Mouse (Mus musculus) megakaryocyte, embryonic 14.5 days (primary cell): ENCODE results near the gene Ano6. TPM values are rescaled to one million over a fixed set of nuclear protein-coding genes. Genes with fewer than 3 reads are reported as not detected.

Experiments
- H3K27me3 ChIP-seq: replicated peaks from 2 replicates; pipeline ENCODE3; 2012; ENCODE audit warnings: inconsistent platforms
- H3K36me3 ChIP-seq: replicated peaks from 2 replicates; pipeline ENCODE3; 2012; ENCODE audit warnings: low read length, inconsistent platforms, mixed read lengths
- H3K4me1 ChIP-seq: 2 replicates; pipeline ENCODE4 v1.6.1; 2012; ENCODE audit warnings: inconsistent platforms
- H3K4me3 ChIP-seq: replicated peaks from 2 replicates; pipeline ENCODE3; 2012; ENCODE audit warnings: moderate library complexity, mild to moderate bottlenecking, inconsistent platforms
- H3K9me3 ChIP-seq: 2 replicates; pipeline ENCODE4 v1.6.1; 2012; ENCODE audit warnings: inconsistent platforms
- FLI1 ChIP-seq: IDR thresholded peaks from 2 replicates; pipeline ENCODE4 v1.6.1; 2012; ENCODE audit warnings: low read length, inconsistent platforms, mixed read lengths
- GATA1 ChIP-seq: IDR thresholded peaks from 3 replicates; pipeline ENCODE4 v1.6.1; 2012; ENCODE audit warnings: mixed read lengths, low read length, inconsistent platforms, borderline replicate concordance
- polyA plus RNA-seq: library from polyadenylated mRNA; stranded (reverse); fragments of >175 nt; gene quantifications from 2 replicates; pipeline ENCODE4 v1.2.3, GENCODE M21; 2012; ENCODE audit warnings: low replicate concordance; ENCODE audit not compliant: insufficient read depth

Gene Ano6
- polyA plus RNA-seq, 1 experiment = 10.3 TPM

DNA sequence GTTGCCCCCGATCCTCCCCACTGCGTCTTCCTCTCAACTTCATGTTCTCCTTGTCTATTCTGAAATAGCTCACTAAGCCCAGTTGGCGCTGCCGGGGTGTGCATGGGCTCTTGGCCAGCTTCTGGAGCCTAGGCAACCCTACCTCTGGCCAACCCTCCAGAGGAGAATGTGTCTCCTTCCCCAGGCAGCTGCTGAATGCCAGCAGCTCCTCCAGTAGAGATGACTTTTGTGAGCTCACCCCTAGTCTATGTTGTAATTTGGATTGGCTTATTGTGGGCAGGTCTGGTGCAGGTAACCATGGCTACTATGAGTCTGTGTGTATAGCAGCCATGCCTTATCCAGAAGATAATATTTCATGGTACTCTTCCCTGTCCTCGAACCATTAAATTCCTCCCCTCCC is 141.7 kb downstream of the Ano6 start:
- no peaks in the 10 kb centered on the region for H3K9me3 ChIP-seq
- H3K4me1 ChIP-seq = peaks cover 29% of the 10 kb centered on the region
- TF ChIP-seq GATA1 (no peak), FLI1 (no peak)
- peaks cover 99% of the 10 kb centered on the region for H3K36me3 ChIP-seq
- H3K27me3 ChIP-seq = no peaks in the 10 kb centered on the region
- no peak overlapping the region for H3K4me3 ChIP-seq

DNA sequence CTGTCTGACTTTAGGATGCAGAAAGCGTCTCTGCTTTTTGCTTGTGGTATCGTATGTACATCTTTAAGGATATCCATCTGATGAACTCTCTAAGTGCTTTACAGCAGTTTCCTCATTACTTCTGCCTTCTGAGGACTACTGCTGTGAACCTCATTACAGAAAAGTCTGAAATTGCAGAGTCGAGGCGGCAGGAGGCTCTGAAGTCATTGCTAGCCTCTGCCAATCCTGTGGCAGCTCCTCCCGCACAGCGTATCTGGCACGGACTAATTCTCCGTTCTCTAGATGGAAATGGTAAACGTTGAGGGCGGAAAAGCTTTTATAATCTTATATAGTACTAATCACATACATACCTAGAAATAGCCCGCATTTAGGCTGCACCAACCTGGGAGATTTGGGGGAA is 144.5 kb downstream of the Ano6 start:
- Histone ChIP-seq H3K4me1 (peaks cover 29% of the 10 kb centered on the region), H3K9me3 (peaks cover 13% of the 10 kb centered on the region), H3K27me3 (no peaks in the 10 kb centered on the region), H3K4me3 (no peak overlapping the region), H3K36me3 (peaks cover 99% of the 10 kb centered on the region)
- TF ChIP-seq GATA1 = no peak
- no peak for TF ChIP-seq FLI1

DNA sequence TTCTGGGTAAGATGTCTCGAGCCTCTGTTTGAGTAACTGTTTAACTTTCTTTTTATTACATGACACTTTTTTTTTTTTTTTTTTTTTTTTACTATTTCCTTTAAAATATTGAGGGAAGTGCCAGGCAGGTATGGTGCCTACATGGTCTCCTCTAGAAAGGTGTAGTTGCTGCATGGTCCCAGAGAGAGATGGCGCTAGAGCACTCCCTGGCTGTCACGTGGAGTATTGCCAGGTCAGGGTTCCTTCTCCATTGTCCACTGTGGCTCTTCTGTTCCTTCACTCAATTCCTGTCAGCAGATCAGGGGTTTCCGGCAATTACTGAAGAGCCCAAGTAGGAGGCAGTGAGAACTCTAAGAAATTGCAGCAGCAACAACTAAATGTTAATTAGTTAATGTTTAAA is 152.8 kb downstream of the Ano6 start:
- no peak overlapping the region for H3K4me3 ChIP-seq
- TF ChIP-seq FLI1 (no peak), GATA1 (no peak)
- H3K4me1 ChIP-seq = peaks cover 20% of the 10 kb centered on the region
- peaks cover 96% of the 10 kb centered on the region for H3K36me3 ChIP-seq
- H3K9me3 ChIP-seq = peaks cover 8% of the 10 kb centered on the region
- no peaks in the 10 kb centered on the region for H3K27me3 ChIP-seq

DNA sequence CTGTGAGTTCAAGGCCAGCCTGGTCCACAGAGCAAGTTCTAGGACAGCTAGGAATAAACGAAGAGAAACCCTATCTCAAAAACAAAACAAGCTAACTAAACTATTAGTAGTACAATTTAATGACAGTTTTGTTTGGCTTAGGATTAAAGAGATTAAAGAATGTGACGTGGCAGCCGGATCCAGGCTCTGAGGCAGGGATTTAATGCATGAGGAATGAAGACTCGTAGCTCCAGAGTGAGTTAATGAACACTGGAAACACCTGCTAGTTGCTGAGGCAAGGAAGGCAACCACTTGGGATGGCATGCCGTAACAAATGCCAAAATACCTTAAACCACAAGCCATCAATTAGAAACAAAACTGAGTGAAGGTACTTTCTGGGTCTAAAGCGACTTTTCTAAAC is 153.7 kb downstream of the Ano6 start:
- H3K27me3 ChIP-seq = no peaks in the 10 kb centered on the region
- H3K9me3 ChIP-seq = peaks cover under 1% of the 10 kb centered on the region; the same call in 1 of the 2 replicates
- peaks cover 20% of the 10 kb centered on the region for H3K4me1 ChIP-seq
- H3K36me3 ChIP-seq = peaks cover 96% of the 10 kb centered on the region
- TF ChIP-seq GATA1 = no peak
- TF ChIP-seq FLI1 = no peak
- no peak overlapping the region for H3K4me3 ChIP-seq

DNA sequence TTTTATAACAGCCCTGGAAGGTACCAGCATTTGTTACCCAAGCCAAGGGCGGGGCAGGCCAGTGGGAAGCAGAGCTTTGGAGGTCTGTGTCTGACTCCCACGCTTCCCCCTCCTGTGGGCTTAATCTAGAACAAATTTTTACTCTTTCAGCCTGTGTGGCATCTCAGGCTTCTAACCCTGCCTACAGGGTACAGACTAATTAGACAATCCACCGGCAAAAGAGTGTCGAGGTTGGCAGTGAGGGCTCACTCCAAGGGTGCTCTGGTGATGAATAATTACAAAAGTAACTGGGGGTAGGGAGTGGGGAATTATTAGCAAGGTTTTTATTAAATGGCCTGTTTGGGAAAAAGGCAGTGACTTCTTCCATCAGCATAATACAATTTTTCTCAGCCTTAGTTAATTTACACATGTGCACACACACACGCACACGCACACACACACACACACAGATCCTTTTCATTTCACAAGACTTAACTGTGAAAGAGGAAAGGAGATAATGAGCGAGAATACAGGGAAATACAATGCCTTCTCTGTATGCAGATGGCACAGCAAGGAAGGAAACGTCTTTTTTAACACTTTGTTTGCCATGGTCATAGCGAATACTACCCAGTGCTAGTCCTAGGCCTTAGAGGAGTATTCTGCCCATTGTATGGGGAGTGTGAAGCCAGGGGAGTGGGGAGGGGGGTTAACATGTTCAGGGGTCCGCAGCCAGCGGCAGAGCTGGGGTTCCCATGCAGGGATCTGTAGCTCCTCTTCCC is 155.5 kb downstream of the Ano6 start:
- TF ChIP-seq FLI1 (no peak), GATA1 (no peak)
- peaks cover 95% of the 10 kb centered on the region for H3K36me3 ChIP-seq
- H3K4me1 ChIP-seq = peaks cover 11% of the 10 kb centered on the region
- no peak overlapping the region for H3K4me3 ChIP-seq
- no peaks in the 10 kb centered on the region for H3K9me3 ChIP-seq
- H3K27me3 ChIP-seq = no peaks in the 10 kb centered on the region

DNA sequence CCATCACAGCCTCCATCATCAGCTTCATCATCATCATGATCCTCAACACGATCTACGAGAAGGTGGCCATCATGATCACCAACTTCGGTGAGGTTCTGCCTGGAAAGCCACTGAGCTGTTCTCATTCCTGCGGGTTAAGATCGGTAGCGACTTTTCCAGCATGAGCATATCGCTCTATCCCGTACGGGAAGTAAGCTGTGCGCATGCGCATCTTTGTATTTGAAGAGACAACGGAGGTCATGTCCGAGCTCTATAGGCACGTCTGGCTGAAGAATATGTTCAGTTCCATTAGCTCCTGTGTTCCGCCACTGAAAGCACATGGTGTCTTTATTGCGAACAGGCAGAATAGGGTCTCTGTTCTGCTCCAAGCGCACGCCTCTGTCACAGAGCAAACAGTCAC is 157.8 kb downstream of the Ano6 start:
- H3K4me3 ChIP-seq = no peak overlapping the region
- H3K4me1 ChIP-seq = peaks cover 14% of the 10 kb centered on the region
- H3K9me3 ChIP-seq = no peaks in the 10 kb centered on the region
- no peak for TF ChIP-seq GATA1
- TF ChIP-seq FLI1 = no peak
- no peaks in the 10 kb centered on the region for H3K27me3 ChIP-seq
- H3K36me3 ChIP-seq = peaks cover 95% of the 10 kb centered on the region

DNA sequence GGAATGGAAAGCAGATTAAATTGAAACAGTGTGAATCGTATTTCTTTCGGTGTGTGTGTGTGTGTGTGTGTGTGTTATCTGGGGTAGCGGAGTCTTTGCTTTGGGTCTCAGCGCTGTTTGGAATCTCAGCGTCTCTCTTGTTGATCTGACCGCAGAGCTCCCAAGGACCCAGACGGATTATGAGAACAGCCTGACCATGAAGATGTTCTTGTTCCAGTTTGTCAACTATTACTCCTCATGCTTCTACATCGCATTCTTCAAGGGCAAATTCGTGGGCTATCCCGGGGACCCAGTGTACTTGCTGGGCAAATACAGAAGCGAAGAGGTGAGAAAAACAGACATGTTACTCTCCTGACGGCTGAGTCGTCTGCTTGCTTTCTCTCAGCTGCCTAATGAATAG is 158.7 kb downstream of the Ano6 start:
- H3K36me3 ChIP-seq = peaks cover 97% of the 10 kb centered on the region
- no peaks in the 10 kb centered on the region for H3K27me3 ChIP-seq
- peaks cover 22% of the 10 kb centered on the region for H3K4me1 ChIP-seq
- no peaks in the 10 kb centered on the region for H3K9me3 ChIP-seq
- no peak for TF ChIP-seq FLI1
- no peak for TF ChIP-seq GATA1
- no peak overlapping the region for H3K4me3 ChIP-seq

DNA sequence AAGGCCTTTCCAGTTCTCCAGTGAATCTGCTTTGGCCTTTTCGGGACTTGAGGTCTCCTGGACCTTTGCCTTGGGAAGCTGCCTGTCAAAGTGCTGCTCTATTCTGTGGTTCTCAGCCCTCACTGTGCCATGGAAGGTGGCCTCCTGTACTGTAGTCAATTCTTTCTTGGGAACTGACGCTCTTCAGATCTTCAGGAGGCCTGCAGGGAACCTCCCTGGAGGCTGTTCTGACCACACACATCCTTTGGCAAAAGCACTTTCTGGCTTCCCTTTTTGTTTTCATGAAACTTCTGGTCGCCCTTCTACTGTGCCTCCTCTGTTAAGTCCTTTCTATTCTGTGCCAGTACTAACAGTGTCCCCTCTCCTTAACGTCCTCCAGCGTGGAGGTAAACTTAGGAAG is 160.9 kb downstream of the Ano6 start:
- no peaks in the 10 kb centered on the region for H3K27me3 ChIP-seq
- TF ChIP-seq FLI1 = no peak
- no peak for TF ChIP-seq GATA1
- H3K9me3 ChIP-seq = no peaks in the 10 kb centered on the region
- H3K36me3 ChIP-seq = peaks cover 97% of the 10 kb centered on the region
- peaks cover 41% of the 10 kb centered on the region for H3K4me1 ChIP-seq
- no peak overlapping the region for H3K4me3 ChIP-seq

DNA sequence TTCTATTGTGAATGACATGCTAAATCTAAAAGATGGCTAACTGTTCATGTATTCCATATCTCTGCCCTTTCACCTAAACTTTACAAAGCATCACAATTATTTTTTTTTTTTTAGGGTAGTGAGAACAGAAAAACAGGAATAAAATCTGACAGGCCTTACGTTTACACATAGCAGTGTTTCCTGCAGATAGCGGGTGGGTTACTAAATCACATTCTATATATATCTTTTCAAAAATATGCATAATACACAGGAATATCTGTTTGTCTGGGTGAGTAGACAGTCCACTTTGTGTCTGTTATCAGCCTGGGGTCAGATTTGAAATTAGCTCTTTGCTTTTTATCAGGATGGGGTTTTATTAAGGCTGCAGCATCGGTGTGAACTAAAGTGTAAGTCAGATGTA is 166.0 kb downstream of the Ano6 start:
- H3K36me3 ChIP-seq = peaks cover 100% of the 10 kb centered on the region

DNA sequence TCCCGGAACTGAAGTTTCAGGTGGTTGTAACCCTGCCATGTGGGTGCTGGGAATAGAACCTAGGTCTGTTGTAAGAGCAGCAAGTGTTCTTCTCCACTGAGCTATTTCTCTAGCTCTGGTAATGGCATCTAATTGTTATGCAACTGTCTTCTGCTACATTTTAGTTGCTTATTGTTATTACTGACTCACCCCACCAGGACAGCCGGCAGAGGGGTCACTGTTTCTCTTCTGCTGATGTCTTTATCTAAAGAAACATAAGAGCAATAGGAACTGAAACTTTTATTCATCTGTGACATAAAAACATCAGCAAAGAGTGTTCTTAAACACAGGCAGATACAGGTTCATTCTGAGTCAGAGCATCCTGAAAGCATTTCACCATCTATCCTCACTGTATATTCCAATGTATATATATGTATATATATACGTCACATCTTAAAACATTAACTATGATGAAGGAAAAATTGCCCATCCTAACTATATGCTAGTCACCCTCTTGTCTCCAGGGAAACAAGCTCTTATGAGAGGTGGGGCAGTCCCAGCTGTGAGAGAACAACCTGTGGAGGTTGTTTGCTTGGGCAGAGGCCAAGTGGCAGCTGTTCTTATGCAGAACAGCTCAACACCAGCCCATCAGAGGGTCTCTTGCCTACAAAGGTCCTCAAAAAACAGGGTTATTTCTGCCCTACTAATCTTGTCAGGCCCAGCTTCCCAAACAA is 171.9 kb downstream of the Ano6 start:
- H3K27me3 ChIP-seq = no peaks in the 10 kb centered on the region
- peaks cover 99% of the 10 kb centered on the region for H3K36me3 ChIP-seq
- H3K4me1 ChIP-seq = peaks cover 23% of the 10 kb centered on the region
- no peaks in the 10 kb centered on the region for H3K9me3 ChIP-seq
- TF ChIP-seq FLI1 (no peak), GATA1 (no peak)
- no peak overlapping the region for H3K4me3 ChIP-seq

More for the DNA sequence above, 166.0 kb downstream of the Ano6 start:
- TF ChIP-seq GATA1 (no peak), FLI1 (no peak)
- peaks cover 40% of the 10 kb centered on the region for H3K4me1 ChIP-seq
- H3K4me3 ChIP-seq = no peak overlapping the region
- H3K27me3 ChIP-seq = no peaks in the 10 kb centered on the region
- H3K9me3 ChIP-seq = no peaks in the 10 kb centered on the region

DNA sequence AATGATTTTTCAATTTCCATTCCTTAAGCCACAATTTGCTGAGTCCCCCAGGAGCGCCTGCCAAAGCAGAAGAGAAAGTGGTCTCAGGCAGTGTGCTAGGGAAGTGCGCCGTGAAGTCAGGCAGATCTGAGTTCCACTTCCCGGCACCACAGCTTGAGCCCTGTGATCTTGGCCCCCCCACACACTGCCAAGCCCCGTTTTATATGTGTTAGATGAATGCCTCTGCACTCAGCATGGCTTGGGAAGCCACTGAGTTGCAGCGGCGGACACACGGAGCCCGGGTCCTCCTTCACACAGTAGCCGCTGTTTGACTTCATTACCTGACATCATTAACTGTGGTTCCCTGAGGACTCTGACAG is 172.5 kb downstream of the Ano6 start:
- H3K9me3 ChIP-seq = no peaks in the 10 kb centered on the region
- peaks cover 99% of the 10 kb centered on the region for H3K36me3 ChIP-seq
- TF ChIP-seq FLI1 (no peak), GATA1 (no peak)
- H3K4me1 ChIP-seq = peaks cover 25% of the 10 kb centered on the region
- H3K4me3 ChIP-seq = no peak overlapping the region
- no peaks in the 10 kb centered on the region for H3K27me3 ChIP-seq
